Mouse (Mus musculus) liver, embryonic 14.5 days (tissue): ENCODE results near the gene Plekha1. TPM values are rescaled to one million over a fixed set of nuclear protein-coding genes. Genes with fewer than 3 reads are reported as not detected.

Source experiments
- ATAC-seq: fragments of 200-750 bp; cut with Nextera tagmentation; 2 replicates; pipeline ENCODE4 v1.8.0; 2017; ENCODE audit warnings: moderate number of reproducible peaks, mild to moderate bottlenecking, moderate library complexity; ENCODE audit not compliant: insufficient read depth
- DNase-seq, 3 experiments: peaks; one replicate each; pipeline ENCODE4 v3.0.0-alpha.2; 2012 to 2013; ENCODE audit warnings: low read depth in 3 of 3, low spot score in 3 of 3
- H3K27ac ChIP-seq: fragments of 300-500 bp; sonication (generic); 2 replicates; pipeline ENCODE4 v1.5.1; 2014; ENCODE audit warnings: moderate library complexity, mild to moderate bottlenecking, control low read depth, inconsistent platforms
- H3K27me3 ChIP-seq: fragments of 300-500 bp; sonication (generic); 2 replicates; pipeline ENCODE4 v1.6.1; 2014; ENCODE audit warnings: mild to moderate bottlenecking, low read length, moderate library complexity; ENCODE audit not compliant: control insufficient read depth, insufficient read depth
- H3K36me3 ChIP-seq: fragments of 300-500 bp; sonication (generic); replicated peaks from 2 replicates; pipeline ENCODE4 v1.6.1; 2014; ENCODE audit warnings: low read depth; ENCODE audit not compliant: control insufficient read depth, insufficient read depth
- H3K4me1 ChIP-seq, 2 experiments: fragments of 200-500 bp in 1 of 2; fragments of 300-500 bp in 1 of 2; sonication (generic) in 1 of 2; replicated peaks; 2 replicates each; pipeline ENCODE4 v1.6.1; 2012 to 2014; ENCODE audit warnings: antibody characterized with exemption in 1 of 2, inconsistent platforms in 1 of 2, low read length in 1 of 2; ENCODE audit not compliant: control insufficient read depth in 2 of 2, insufficient read depth in 2 of 2
- H3K4me2 ChIP-seq: fragments of 300-500 bp; sonication (generic); 2 replicates; pipeline ENCODE4 v1.6.1; 2014; ENCODE audit warnings: low read depth, mild to moderate bottlenecking, control low read depth, moderate library complexity
- H3K4me3 ChIP-seq, 2 experiments: fragments of 200-500 bp in 1 of 2; fragments of 300-500 bp in 1 of 2; sonication (generic) in 1 of 2; 2 replicates each; pipeline ENCODE4 v1.5.1; 2012 to 2014; ENCODE audit warnings: low read depth in 2 of 2, low read length in 2 of 2, mild to moderate bottlenecking in 2 of 2, control low read depth in 1 of 2, inconsistent platforms in 1 of 2, moderate library complexity in 1 of 2; ENCODE audit not compliant: insufficient read depth in 1 of 2
- H3K9ac ChIP-seq: fragments of 300-500 bp; sonication (generic); replicated peaks from 2 replicates; pipeline ENCODE4 v1.6.1; 2014; ENCODE audit warnings: mild to moderate bottlenecking, control low read depth, moderate library complexity
- H3K9me3 ChIP-seq: fragments of 300-500 bp; sonication (generic); 2 replicates; pipeline ENCODE4 v1.6.1; 2016; ENCODE audit warnings: low read length, mixed read lengths; ENCODE audit not compliant: control insufficient read depth
- CTCF ChIP-seq: IDR thresholded peaks from 2 replicates; pipeline ENCODE4 v1.5.1; 2016; ENCODE audit warnings: antibody characterized with exemption, low read depth, control low read depth
- EP300 ChIP-seq: IDR thresholded peaks from 2 replicates; pipeline ENCODE4 v1.6.1; 2016; ENCODE audit warnings: antibody characterized with exemption, low read depth
- WGBS: fragments of 180-500 bp; shearing (Covaris S2); extraction: QIAGEN DNeasy Blood & Tissue Kit; methylation state at CpG from one replicate; pipeline ENCODE4 v1.1.7; 2014; ENCODE audit not compliant: insufficient replicate concordance; 5-methylcytosine and 5-hydroxymethylcytosine counted together
- polyA plus RNA-seq, 2 experiments: library from polyadenylated mRNA; depleted of rRNA in 1 of 2; stranded (reverse) in 1 of 2; unstranded in 1 of 2; fragments of >200 nt; fragmentation: Nextera tagmentation in 1 of 2; extraction: Ambion mirVana in 1 of 2; gene quantifications; 2 replicates each; pipeline versions ENCODE4 v1.2.1 to v1.2.3; 2012 to 2014

Plekha1 gene
- polyA plus RNA-seq, 2 experiments: 5.0 to 7.1 TPM

- Histone ChIP-seq H3K27me3 (no peaks in the 10 kb centered on the region), H3K27ac (no peak overlapping the region), H3K4me2 (no peak overlapping the region), H3K4me3 (no peak overlapping the region), H3K9me3 (no peaks in the 10 kb centered on the region), H3K4me1 (no peaks in the 10 kb centered on the region), H3K9ac (no peak overlapping the region), H3K36me3 (no peaks in the 10 kb centered on the region)
- ATAC-seq (no peak), DNase-seq (no peak)
- TF ChIP-seq EP300: no peak
- no peak for TF ChIP-seq CTCF
- WGBS: 58% methylated on average over 6 of the region's 6 CpGs
Observed at GRCm38 (mm10) chr7:130892973-130893372, 27.4 kb downstream of the Plekha1 start.

GRCm38 (mm10) chr7:130894931-130895617 lies 29.5 kb downstream of the Plekha1 start:
- TF ChIP-seq EP300: no peak
- TF ChIP-seq CTCF: no peak
- DNase-seq (no peak), ATAC-seq (no peak)
- no peaks in the 10 kb centered on the region for H3K27me3 ChIP-seq
- H3K9ac ChIP-seq: no peak overlapping the region
- H3K4me2 ChIP-seq: no peak overlapping the region
- H3K27ac ChIP-seq: no peak overlapping the region
- H3K4me3 ChIP-seq: no peak overlapping the region
- H3K4me1 ChIP-seq: no peaks in the 10 kb centered on the region
- no peaks in the 10 kb centered on the region for H3K36me3 ChIP-seq
- no peaks in the 10 kb centered on the region for H3K9me3 ChIP-seq
- WGBS: 71% methylated on average over 9 of the region's 9 CpGs

DNA sequence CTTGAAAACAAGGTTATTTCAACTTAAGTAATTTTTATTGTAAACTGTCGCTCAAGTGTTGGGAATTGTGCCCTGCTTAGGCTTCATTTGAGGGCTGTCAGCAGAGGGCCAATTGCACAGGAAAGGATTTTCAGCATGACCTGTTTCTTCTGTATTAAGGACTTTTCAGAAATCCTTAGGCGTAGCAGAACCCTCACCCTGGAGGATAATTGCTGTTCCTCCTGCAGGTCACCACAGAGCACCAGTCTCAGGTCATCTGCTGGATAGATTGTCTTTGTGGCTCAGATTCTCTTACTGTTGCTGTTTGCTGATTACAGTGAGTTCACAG lies 30.0 kb downstream of the Plekha1 start:
- H3K4me2 ChIP-seq: no peak overlapping the region
- no peaks in the 10 kb centered on the region for H3K36me3 ChIP-seq
- DNase-seq (no peak), ATAC-seq (no peak)
- no peak overlapping the region for H3K9ac ChIP-seq
- WGBS: 75% methylated on average over 2 of the region's 2 CpGs
- H3K27me3 ChIP-seq: no peaks in the 10 kb centered on the region
- H3K9me3 ChIP-seq: no peaks in the 10 kb centered on the region
- H3K4me1 ChIP-seq: no peaks in the 10 kb centered on the region
- TF ChIP-seq CTCF (no peak), EP300 (no peak)
- no peak overlapping the region for H3K27ac ChIP-seq
- no peak overlapping the region for H3K4me3 ChIP-seq

DNA sequence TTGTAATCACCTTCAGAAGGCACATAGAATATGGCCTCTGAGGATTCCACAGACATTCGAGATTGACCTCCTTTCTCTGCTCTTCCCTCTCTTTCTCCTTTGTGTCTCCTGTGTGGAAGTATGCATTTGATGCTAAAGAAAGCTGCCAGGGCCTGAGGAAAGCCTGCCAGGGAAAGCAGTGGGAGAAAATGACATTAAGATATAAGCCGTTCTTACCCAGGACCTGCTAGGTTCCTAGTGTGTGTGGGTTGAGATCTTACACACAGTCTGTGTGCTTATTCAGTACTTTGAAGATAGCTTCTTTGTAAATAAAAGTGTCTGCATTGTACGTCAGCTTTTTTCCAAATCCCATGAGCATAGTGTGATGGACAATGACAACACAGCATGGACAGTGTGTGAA lies 30.5 kb downstream of the Plekha1 start:
- no peak for ATAC-seq
- no peaks in the 10 kb centered on the region for H3K36me3 ChIP-seq
- no peaks in the 10 kb centered on the region for H3K9me3 ChIP-seq
- no peaks in the 10 kb centered on the region for H3K4me1 ChIP-seq
- no peak for DNase-seq
- no peaks in the 10 kb centered on the region for H3K27me3 ChIP-seq
- H3K9ac ChIP-seq: no peak overlapping the region
- H3K4me2 ChIP-seq: no peak overlapping the region
- no peak overlapping the region for H3K27ac ChIP-seq
- no peak for TF ChIP-seq EP300
- TF ChIP-seq CTCF: no peak
- no peak overlapping the region for H3K4me3 ChIP-seq
- 64% methylated on average over 3 of the region's 3 CpGs for WGBS

DNA sequence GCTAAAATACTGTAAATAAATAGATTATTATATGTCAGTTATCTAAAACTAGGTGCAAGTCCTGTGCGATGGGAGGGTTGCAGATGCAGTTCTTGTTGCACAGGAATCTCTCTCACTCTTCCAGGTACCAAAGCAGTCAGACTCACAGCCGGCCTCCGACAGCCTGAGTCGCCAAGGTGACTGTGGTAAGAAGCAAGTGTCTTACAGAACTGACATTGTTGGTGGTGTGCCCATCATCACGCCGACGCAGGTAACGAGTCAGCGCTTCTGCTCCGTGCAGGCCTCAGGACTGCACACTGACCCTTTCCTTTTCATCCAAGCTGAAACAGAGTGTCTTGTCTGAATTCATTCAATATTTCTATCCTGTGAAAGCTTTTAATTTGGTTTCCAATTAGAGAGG lies 31.6 kb downstream of the Plekha1 start:
- Histone ChIP-seq H3K9ac (no peak overlapping the region), H3K4me1 (no peaks in the 10 kb centered on the region), H3K4me2 (no peak overlapping the region), H3K9me3 (no peaks in the 10 kb centered on the region), H3K4me3 (no peak overlapping the region), H3K27ac (no peak overlapping the region), H3K27me3 (no peaks in the 10 kb centered on the region), H3K36me3 (no peaks in the 10 kb centered on the region)
- 73% methylated on average over 10 of the region's 10 CpGs for WGBS
- DNase-seq (no peak), ATAC-seq (no peak)
- TF ChIP-seq CTCF: no peak
- TF ChIP-seq EP300: no peak
